In the genomic region with DNA sequence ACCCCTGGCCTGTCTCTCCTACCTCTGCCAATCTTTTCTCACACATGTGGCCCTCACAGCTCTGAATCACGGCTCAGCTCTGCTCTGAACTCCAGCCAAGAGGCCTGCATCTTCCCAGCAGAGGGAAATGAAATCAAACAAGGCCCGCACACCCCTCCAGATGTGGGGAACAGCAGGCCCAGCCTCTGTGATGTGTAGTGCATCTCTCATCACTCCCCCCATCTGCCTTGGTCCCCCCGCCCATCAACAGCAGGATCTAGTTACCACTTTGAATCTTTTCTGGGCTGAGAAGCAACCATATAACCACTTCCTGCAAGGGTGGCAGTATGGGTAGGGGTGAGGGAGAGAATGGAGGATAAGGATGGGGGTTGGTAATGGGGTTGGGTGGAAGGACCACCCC, we compare ENCODE assay signal across 20 mouse cellular contexts. TPM values are rescaled to one million over a fixed set of nuclear protein-coding genes. Genes with fewer than 3 reads are reported as not detected.
DNase-seq lines count a peak whose midpoint lies in the region; ATAC-seq and TF ChIP-seq lines count a peak whose summit lies in the region.
"Had no signal": no experiment of that assay in that cellular context is flagged by ENCODE, and none has a peak within 500 bp of the region (broad histone marks: within the 10 kb centered on the region; RNA-seq: fewer than 3 reads in every experiment).

No protein-coding gene starts in this region.

- no peaks in the 10 kb centered on the region for H3K9me3 ChIP-seq in embryonic facial prominence, embryonic 14.5 days (ENCODE audit: control insufficient read depth, low read length)
- H3K9me3 ChIP-seq in forebrain, postnatal 0 days (ENCODE audit: low read length): no peaks in the 10 kb centered on the region
- H3K9me3 ChIP-seq: hindbrain, embryonic 15.5 days; kidney, embryonic 15.5 days; neural tube, embryonic 15.5 days had no signal

- WGBS in embryonic facial prominence, embryonic 14.5 days: 22% methylated on average over 3 of the region's 3 CpGs
- WGBS in forebrain, postnatal 0 days: 79% methylated on average over 3 of the region's 3 CpGs

- peak overlapping the region; percentile 61 for H3K27ac ChIP-seq in embryonic facial prominence, embryonic 14.5 days (replicated peaks; ENCODE audit: low read depth, low read length)
- H3K27ac ChIP-seq in forebrain, postnatal 0 days (ENCODE audit: low read depth, low read length): no peak overlapping the region
- H3K27ac ChIP-seq: hindbrain, embryonic 15.5 days; kidney, embryonic 15.5 days; liver, embryonic 14.5 days; neural tube, embryonic 15.5 days had no signal

- DNase-seq in 3T3-L1 (ENCODE audit: low read depth, low spot score): peak; percentile 44
- peak; percentile 38 for DNase-seq in CD4-positive helper T cell, adult 2 months (ENCODE audit: low read depth, low spot score)
- DNase-seq in embryonic facial prominence, embryonic 14.5 days (ENCODE audit: low spot score): peak; percentile 85
- DNase-seq in thymus, adult 18-20 months: peak; percentile 26 to 48
- DNase-seq in heart, postnatal 36 days: no peak
- DNase-seq in kidney, adult 11 months: no peak
- DNase-seq in forebrain, postnatal 0 days: no peak
- DNase-seq: cerebellum, adult 9-10 months; embryo, embryonic 11 days; gastrocnemius, postnatal 36 days; spleen, adult 18-20 months had no signal

- no peak for TF ChIP-seq CTCF in forebrain, postnatal 0 days (IDR thresholded peaks at IDR 0.05; ENCODE audit: low read depth)

- no peaks in the 10 kb centered on the region for H3K36me3 ChIP-seq in embryonic facial prominence, embryonic 14.5 days (ENCODE audit: control insufficient read depth, insufficient read depth, low read length)
- no peaks in the 10 kb centered on the region for H3K36me3 ChIP-seq in forebrain, postnatal 0 days (ENCODE audit: insufficient read depth)
- H3K36me3 ChIP-seq: hindbrain, embryonic 15.5 days; kidney, embryonic 15.5 days; neural tube, embryonic 15.5 days had no signal

- H3K9ac ChIP-seq in embryonic facial prominence, embryonic 14.5 days (ENCODE audit: low read depth, low read length): no peak overlapping the region
- H3K9ac ChIP-seq in forebrain, postnatal 0 days: no peak overlapping the region
- H3K9ac ChIP-seq: hindbrain, embryonic 15.5 days; kidney, embryonic 15.5 days; liver, embryonic 14.5 days; neural tube, embryonic 15.5 days had no signal

- intact Hi-C loops in heart, postnatal 36 days (cut with DNase I): no loop called here

- H3K27me3 ChIP-seq in embryonic facial prominence, embryonic 14.5 days (replicated peaks; ENCODE audit: control insufficient read depth, insufficient read depth, low read length): no peaks in the 10 kb centered on the region
- no peaks in the 10 kb centered on the region for H3K27me3 ChIP-seq in forebrain, postnatal 0 days (ENCODE audit: insufficient read depth, low read length)
- H3K27me3 ChIP-seq: hindbrain, embryonic 15.5 days; kidney, embryonic 15.5 days; neural tube, embryonic 15.5 days had no signal

- H3K4me1 ChIP-seq in embryonic facial prominence, embryonic 14.5 days (ENCODE audit: control insufficient read depth, insufficient read depth, low read length): peaks cover 17% of the 10 kb centered on the region
- no peaks in the 10 kb centered on the region for H3K4me1 ChIP-seq in forebrain, postnatal 0 days (ENCODE audit: insufficient read depth)
- H3K4me1 ChIP-seq: hindbrain, embryonic 15.5 days; neural tube, embryonic 15.5 days had no signal

- ATAC-seq in embryonic facial prominence, embryonic 14.5 days (ENCODE audit: low read depth): peak; percentile 78
- ATAC-seq in forebrain, postnatal 0 days: no peak

- H3K4me2 ChIP-seq in embryonic facial prominence, embryonic 14.5 days (ENCODE audit: low read depth, low read length): no peak overlapping the region
- H3K4me2 ChIP-seq in forebrain, postnatal 0 days (ENCODE audit: low read depth): no peak overlapping the region
- H3K4me2 ChIP-seq: hindbrain, embryonic 15.5 days; kidney, embryonic 15.5 days; neural tube, embryonic 15.5 days had no signal

- no peak overlapping the region for H3K4me3 ChIP-seq in embryonic facial prominence, embryonic 14.5 days (ENCODE audit: low read depth, low read length)
- H3K4me3 ChIP-seq in forebrain, postnatal 0 days (ENCODE audit: low read depth, low read length): no peak overlapping the region
- H3K4me3 ChIP-seq: hindbrain, embryonic 15.5 days; kidney, embryonic 15.5 days; neural tube, embryonic 15.5 days had no signal

RNA-seq across cellular contexts. Expression of gene Lrrc32, which starts 20.0 kb away (rescaled TPM):
- 9.7 and 10.6 TPM in 2 replicates for polyA plus RNA-seq in embryonic facial prominence, embryonic 14.5 days (2014; fragmentation: Nextera tagmentation; extraction: Ambion mirVana)
- total RNA-seq in heart, postnatal 36 days (2021): 10 to 100 TPM; 14.6 to 15.8 TPM
- total RNA-seq in forebrain, postnatal 0 days (2014; rRNA removed): 3.3 and 6.0 TPM in 2 replicates
- 3.4 and 4.2 TPM in 2 replicates for polyA plus RNA-seq in forebrain, postnatal 0 days (2015; fragmentation: Nextera tagmentation; extraction: Ambion mirVana)
- total RNA-seq: monocyte, adult 5-6 weeks had no signal

RNA-seq across cellular contexts. Expression of gene Gucy2d, which starts 28.9 kb away (rescaled TPM):
- polyA plus RNA-seq in embryonic facial prominence, embryonic 14.5 days (2014; fragmentation: Nextera tagmentation; extraction: Ambion mirVana): 0.31 TPM in 1 of 2 replicates, not detected in the other
- under 1 TPM in 1 of 2 experiments, not detected in 1; 0.25 TPM for total RNA-seq in heart, postnatal 36 days (2021)
- not detected in 2 replicates for total RNA-seq in forebrain, postnatal 0 days (2014; rRNA removed)
- polyA plus RNA-seq in forebrain, postnatal 0 days (2015; fragmentation: Nextera tagmentation; extraction: Ambion mirVana): not detected in 2 replicates
- total RNA-seq: ES-E14; left cerebral cortex, postnatal 10 days; monocyte, adult 5-6 weeks had no signal
- polyA plus RNA-seq: frontal cortex, adult 2 months; heart, embryonic 14.5 days; liver, embryonic 14.5 days had no signal

Comparison
In these comparisons a context has a peak if more than half of its experiments do, and no peak if none do; other contexts are left out.
1. DNase-seq: peak in 3T3-L1 (single experiment), CD4-positive helper T cell, adult 2 months (single experiment), embryonic facial prominence, embryonic 14.5 days (single experiment) and thymus, adult 18-20 months (2 of 2); none in heart, postnatal 36 days (0 of 2), kidney, adult 11 months (single experiment) and forebrain, postnatal 0 days (single experiment).